Mouse (Mus musculus): ENCODE measurements at regions not wholly inside any gene's neighbourhood (a gene's known extent, or its start where the extent isn't known, plus 50 kb on each side); places are given as distances from the start of the nearest gene placed in this dataset.

DNA sequence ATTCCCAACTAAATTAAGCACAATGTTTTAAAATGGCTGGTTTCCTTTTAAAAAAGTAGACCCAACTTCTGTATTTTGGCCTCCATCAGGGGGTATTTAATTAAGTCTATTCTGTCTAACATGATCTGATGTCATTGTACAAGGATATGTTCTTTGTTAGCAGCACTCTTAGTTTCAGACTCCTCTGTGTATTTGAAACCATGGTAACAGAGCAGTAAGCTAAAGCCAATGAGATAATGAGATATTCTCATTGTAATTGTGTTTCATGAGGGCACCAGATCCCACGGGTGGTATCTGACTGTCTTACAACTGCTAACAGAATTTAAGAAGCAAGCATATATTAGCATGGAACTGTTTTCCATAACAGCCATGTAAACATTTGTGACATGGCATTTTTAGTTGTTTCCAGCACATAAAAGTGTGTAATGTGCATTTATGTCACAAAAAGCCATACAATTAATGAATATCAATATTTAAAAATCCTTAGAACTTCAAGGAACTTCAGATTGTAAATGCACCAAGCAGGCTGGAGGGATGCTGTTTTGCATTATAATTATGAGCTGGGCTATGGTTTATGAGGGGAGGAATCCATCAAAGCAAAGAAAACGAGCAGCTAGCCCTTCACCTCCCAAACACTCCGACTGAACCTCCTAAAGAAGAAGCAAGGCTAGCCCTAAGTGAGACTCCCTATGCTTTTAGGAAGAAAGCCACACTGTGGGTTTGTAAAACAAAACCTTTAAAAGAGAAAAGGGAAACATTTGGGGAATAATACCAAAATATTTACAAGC, 240.7 kb upstream of the Veph1 start:
- H3K4me1 ChIP-seq (ENCODE audit: control insufficient read depth, insufficient read depth, low read length): no peaks in the 10 kb centered on the region
- no peak overlapping the region for H3K4me3 ChIP-seq (ENCODE audit: insufficient read depth, low read depth, low read length)
- 66% methylated on average over 3 of the region's 3 CpGs for WGBS
- DNase-seq (ENCODE audit: extremely low read depth, low read depth, low spot score): no peak
- H3K79me2 ChIP-seq (ENCODE audit: control insufficient read depth, insufficient read depth, low read length): no peaks in the 10 kb centered on the region
- no peak overlapping the region for H3K9ac ChIP-seq (ENCODE audit: low read depth, low read length)
- no peaks in the 10 kb centered on the region for H3K27me3 ChIP-seq (ENCODE audit: control insufficient read depth, insufficient read depth, low read length)
- H3K36me3 ChIP-seq (ENCODE audit: control insufficient read depth, insufficient read depth, low read length): no peaks in the 10 kb centered on the region
- no peak for TF ChIP-seq POLR2A (IDR thresholded peaks at IDR 0.05; ENCODE audit: extremely low read depth, insufficient read depth, low read length)
- H3K27ac ChIP-seq (replicated peaks; ENCODE audit: insufficient read depth, low read depth, low read length): no peak overlapping the region

DNA sequence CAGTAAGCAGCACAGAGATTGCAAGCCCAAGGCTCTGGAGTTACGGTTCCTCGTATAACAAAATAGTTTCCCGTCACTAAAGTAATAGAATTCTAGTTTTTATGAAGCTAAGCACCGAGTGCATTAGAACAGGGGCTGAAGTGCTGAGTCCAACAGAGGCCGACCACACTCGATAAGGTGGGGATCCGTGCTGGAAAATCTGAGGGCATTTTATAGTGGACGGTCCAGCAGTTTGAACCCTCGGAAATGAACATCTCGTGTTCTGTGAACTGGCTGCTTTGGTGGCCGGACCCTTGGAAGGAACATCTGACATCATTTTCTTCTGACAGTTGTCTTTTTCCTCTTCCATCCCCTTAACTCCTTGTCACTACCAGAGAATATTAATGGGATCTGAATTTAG, 240.0 kb upstream of the Veph1 start:
- no peak overlapping the region for H3K9ac ChIP-seq (ENCODE audit: low read depth, low read length)
- 92% methylated on average over 11 of the region's 11 CpGs for WGBS
- H3K4me1 ChIP-seq (ENCODE audit: control insufficient read depth, insufficient read depth, low read length): no peaks in the 10 kb centered on the region
- no peak for DNase-seq (ENCODE audit: extremely low read depth, low read depth, low spot score)
- no peak overlapping the region for H3K27ac ChIP-seq (replicated peaks; ENCODE audit: insufficient read depth, low read depth, low read length)
- H3K4me3 ChIP-seq (ENCODE audit: insufficient read depth, low read depth, low read length): no peak overlapping the region
- H3K36me3 ChIP-seq (ENCODE audit: control insufficient read depth, insufficient read depth, low read length): no peaks in the 10 kb centered on the region
- H3K27me3 ChIP-seq (ENCODE audit: control insufficient read depth, insufficient read depth, low read length): no peaks in the 10 kb centered on the region
- TF ChIP-seq CTCF (IDR thresholded peaks at IDR 0.05; ENCODE audit: low read depth, low read length) (no peak), POLR2A (IDR thresholded peaks at IDR 0.05; ENCODE audit: extremely low read depth, insufficient read depth, low read length) (no peak)
- no peaks in the 10 kb centered on the region for H3K79me2 ChIP-seq (ENCODE audit: control insufficient read depth, insufficient read depth, low read length)

DNA sequence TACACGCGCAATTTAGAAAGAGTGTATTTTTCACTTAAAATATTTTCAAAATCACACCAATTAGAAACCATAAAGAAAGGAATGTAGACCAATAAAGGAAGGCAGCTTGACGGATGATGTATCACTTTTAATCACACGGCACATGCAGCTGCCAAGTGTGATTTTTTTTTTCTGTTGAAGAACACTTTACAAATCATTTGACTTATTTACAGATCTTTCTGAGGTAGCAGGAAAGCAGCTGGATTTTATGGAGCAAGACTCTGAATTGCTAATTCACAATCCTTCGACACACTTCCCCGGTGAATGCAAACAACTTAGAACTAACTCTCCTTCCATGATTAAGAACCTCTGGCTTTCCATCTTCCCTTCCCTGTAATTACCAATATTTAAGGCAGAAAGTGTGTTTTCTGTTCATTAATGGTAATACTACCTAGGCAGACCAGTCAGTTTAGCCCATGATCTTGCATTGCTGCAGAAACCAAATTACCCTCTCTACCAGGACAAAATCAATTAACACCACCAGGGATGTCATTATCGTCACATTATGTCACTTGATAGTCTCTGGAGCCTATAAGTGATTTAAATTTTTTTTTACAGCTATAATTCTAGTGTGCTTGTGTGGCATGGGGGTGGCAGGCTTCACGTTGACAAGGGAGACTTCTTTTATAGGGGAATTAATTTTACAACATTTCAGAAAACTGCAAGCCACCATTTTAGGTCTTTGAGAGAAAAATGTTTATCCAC, 239.3 kb upstream of the Veph1 start:
- Histone ChIP-seq H3K27me3 (ENCODE audit: control insufficient read depth, insufficient read depth, low read length) (no peaks in the 10 kb centered on the region), H3K9ac (ENCODE audit: low read depth, low read length) (no peak overlapping the region), H3K4me3 (ENCODE audit: insufficient read depth, low read depth, low read length) (no peak overlapping the region), H3K27ac (replicated peaks; ENCODE audit: insufficient read depth, low read depth, low read length) (no peak overlapping the region), H3K4me1 (ENCODE audit: control insufficient read depth, insufficient read depth, low read length) (no peaks in the 10 kb centered on the region), H3K36me3 (ENCODE audit: control insufficient read depth, insufficient read depth, low read length) (no peaks in the 10 kb centered on the region), H3K79me2 (ENCODE audit: control insufficient read depth, insufficient read depth, low read length) (no peaks in the 10 kb centered on the region)
- 81% methylated on average over 8 of the region's 8 CpGs for WGBS
- DNase-seq (ENCODE audit: extremely low read depth, low read depth, low spot score): no peak
- TF ChIP-seq POLR2A (IDR thresholded peaks at IDR 0.05; ENCODE audit: extremely low read depth, insufficient read depth, low read length): no peak

DNA sequence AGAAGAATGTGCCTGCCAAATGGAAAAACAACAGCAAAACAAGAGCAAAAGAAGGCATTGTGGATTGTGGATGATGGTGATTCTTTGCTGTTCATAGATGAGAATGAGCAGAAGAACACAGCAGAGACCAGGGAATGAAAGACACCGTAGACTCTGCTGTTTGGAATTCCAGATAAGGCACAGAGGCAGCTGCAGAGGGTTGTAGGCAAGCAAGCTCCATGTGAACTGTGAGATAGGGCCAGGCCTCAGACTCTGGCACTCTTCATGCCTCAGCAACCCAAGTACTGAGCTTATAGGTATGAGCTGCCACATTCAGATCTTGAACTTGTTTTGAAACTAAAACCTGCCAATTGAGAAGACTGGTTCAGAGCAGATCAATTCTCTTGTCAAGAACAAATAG, 223.3 kb upstream of the Veph1 start:
- Histone ChIP-seq H3K4me1 (ENCODE audit: control insufficient read depth, insufficient read depth, low read length) (no peaks in the 10 kb centered on the region), H3K27ac (replicated peaks; ENCODE audit: insufficient read depth, low read depth, low read length) (no peak overlapping the region), H3K27me3 (ENCODE audit: control insufficient read depth, insufficient read depth, low read length) (no peaks in the 10 kb centered on the region), H3K79me2 (ENCODE audit: control insufficient read depth, insufficient read depth, low read length) (no peaks in the 10 kb centered on the region), H3K9ac (ENCODE audit: low read depth, low read length) (no peak overlapping the region), H3K4me3 (ENCODE audit: insufficient read depth, low read depth, low read length) (no peak overlapping the region), H3K36me3 (ENCODE audit: control insufficient read depth, insufficient read depth, low read length) (no peaks in the 10 kb centered on the region)
- WGBS: 61% methylated on average over 1 of the region's 1 CpGs
- no peak for TF ChIP-seq POLR2A (IDR thresholded peaks at IDR 0.05; ENCODE audit: extremely low read depth, insufficient read depth, low read length)
- no peak for DNase-seq (ENCODE audit: extremely low read depth, low read depth, low spot score)

DNA sequence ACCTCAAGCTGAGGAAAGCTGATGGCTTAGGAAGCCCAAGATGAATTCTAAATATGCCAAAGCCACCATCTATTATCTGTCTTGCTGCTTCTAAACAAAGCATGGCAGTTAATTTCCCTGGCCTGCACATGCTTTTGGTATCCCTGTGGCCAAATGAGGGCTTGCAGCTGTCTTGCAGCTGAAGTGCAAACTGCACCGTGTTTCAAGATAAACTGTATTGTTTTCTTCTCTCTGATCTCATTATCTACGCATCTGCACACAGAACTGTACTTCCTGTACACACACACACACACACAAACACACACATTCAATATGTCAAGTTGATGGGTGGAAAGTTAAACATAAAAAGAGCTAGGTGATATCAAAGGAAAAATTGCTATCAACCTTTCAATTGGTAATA, 221.7 kb upstream of the Veph1 start:
- H3K4me1 ChIP-seq (ENCODE audit: control insufficient read depth, insufficient read depth, low read length): no peaks in the 10 kb centered on the region
- TF ChIP-seq POLR2A (IDR thresholded peaks at IDR 0.05; ENCODE audit: extremely low read depth, insufficient read depth, low read length) (no peak), CTCF (IDR thresholded peaks at IDR 0.05; ENCODE audit: low read depth, low read length) (no peak)
- no peak overlapping the region for H3K27ac ChIP-seq (replicated peaks; ENCODE audit: insufficient read depth, low read depth, low read length)
- DNase-seq (ENCODE audit: extremely low read depth, low read depth, low spot score): no peak
- WGBS: 53% methylated on average over 2 of the region's 2 CpGs
- no peaks in the 10 kb centered on the region for H3K27me3 ChIP-seq (ENCODE audit: control insufficient read depth, insufficient read depth, low read length)
- H3K79me2 ChIP-seq (ENCODE audit: control insufficient read depth, insufficient read depth, low read length): no peaks in the 10 kb centered on the region
- no peak overlapping the region for H3K9ac ChIP-seq (ENCODE audit: low read depth, low read length)
- no peak overlapping the region for H3K4me3 ChIP-seq (ENCODE audit: insufficient read depth, low read depth, low read length)
- H3K36me3 ChIP-seq (ENCODE audit: control insufficient read depth, insufficient read depth, low read length): no peaks in the 10 kb centered on the region

DNA sequence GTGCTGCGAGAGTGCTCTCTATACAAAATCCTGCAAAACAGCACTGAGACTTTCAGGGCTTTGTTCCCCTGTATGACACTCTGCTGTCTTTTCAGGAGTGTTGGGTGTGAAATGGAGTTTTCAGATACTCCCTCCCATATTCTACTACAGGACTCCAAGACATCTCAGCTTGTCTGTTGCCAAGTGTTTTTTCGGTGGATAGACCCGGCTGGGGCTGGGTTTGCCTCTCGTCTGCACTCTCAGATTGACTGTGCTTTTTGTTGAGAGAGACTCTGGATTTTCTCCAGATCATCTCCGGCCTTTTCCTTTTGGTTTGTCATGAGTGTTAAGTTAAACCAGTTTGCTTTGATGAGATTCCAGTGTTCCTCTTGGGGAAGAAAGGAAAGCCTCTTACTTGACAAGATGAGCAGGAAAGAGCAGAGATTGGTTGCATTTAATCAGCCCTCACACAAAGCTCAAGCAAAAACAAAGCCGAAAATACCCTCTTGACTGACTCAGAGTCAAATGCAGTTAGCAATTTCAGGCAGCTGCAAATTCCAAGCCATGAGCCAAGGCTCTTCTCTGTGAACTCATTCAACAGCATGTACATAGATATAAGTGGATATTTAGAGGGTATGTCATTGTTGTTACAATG, 219.3 kb upstream of the Veph1 start:
- WGBS: 78% methylated on average over 6 of the region's 6 CpGs
- H3K4me3 ChIP-seq (ENCODE audit: insufficient read depth, low read depth, low read length): no peak overlapping the region
- no peak for DNase-seq (ENCODE audit: extremely low read depth, low read depth, low spot score)
- H3K79me2 ChIP-seq (ENCODE audit: control insufficient read depth, insufficient read depth, low read length): no peaks in the 10 kb centered on the region
- H3K36me3 ChIP-seq (ENCODE audit: control insufficient read depth, insufficient read depth, low read length): no peaks in the 10 kb centered on the region
- no peak overlapping the region for H3K9ac ChIP-seq (ENCODE audit: low read depth, low read length)
- H3K27me3 ChIP-seq (ENCODE audit: control insufficient read depth, insufficient read depth, low read length): no peaks in the 10 kb centered on the region
- H3K27ac ChIP-seq (replicated peaks; ENCODE audit: insufficient read depth, low read depth, low read length): no peak overlapping the region
- TF ChIP-seq CTCF (IDR thresholded peaks at IDR 0.05; ENCODE audit: low read depth, low read length) (no peak), POLR2A (IDR thresholded peaks at IDR 0.05; ENCODE audit: extremely low read depth, insufficient read depth, low read length) (no peak)
- H3K4me1 ChIP-seq (ENCODE audit: control insufficient read depth, insufficient read depth, low read length): no peaks in the 10 kb centered on the region
